Mouse (Mus musculus): Measurements from ENCODE around the gene Castor2. TPM values are rescaled to one million over a fixed set of nuclear protein-coding genes. Genes with fewer than 3 reads are reported as not detected.
A peak's percentile ranks its signal among the peaks of the same experiment; 100 is the strongest.

Castor2 gene
- polyA plus RNA-seq, 1 experiment from 2014 or later, result 12.8 TPM

DNA sequence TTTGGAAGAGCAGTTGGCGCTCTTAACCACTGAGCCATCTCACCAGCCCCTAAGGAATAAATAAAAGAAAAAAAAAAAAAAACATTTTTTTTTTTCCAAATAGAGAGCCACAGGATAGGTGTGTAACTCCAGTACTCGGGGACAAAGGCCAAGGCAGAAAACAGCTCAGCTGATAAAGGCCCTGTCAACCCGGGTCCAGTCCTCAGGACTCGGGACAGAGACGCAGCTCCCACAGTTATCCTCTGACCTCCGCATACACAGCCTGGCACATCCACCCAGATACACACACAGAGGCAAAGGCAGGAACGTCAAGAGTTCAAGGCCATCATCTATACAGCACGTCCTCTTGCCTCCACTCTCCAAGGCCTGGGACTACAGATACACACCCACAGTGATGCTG is 70.7 kb downstream of the Castor2 start:
- H3K4me1 ChIP-seq, result peaks cover 39% of the 10 kb centered on the region
- peaks cover 67% of the 10 kb centered on the region for H3K36me3 ChIP-seq
- no peak overlapping the region for H3K4me2 ChIP-seq
- no peaks in the 10 kb centered on the region for H3K27me3 ChIP-seq
- H3K9ac ChIP-seq, result no peak overlapping the region
- WGBS, result 93% methylated on average over 8 of the region's 8 CpGs
- no peak overlapping the region for H3K4me3 ChIP-seq (replicated peaks)
- ATAC-seq (replicated peaks; ENCODE audit: low FRiP score), result no peak
- no peaks in the 10 kb centered on the region for H3K9me3 ChIP-seq (replicated peaks)
- H3K27ac ChIP-seq, result no peak overlapping the region

DNA sequence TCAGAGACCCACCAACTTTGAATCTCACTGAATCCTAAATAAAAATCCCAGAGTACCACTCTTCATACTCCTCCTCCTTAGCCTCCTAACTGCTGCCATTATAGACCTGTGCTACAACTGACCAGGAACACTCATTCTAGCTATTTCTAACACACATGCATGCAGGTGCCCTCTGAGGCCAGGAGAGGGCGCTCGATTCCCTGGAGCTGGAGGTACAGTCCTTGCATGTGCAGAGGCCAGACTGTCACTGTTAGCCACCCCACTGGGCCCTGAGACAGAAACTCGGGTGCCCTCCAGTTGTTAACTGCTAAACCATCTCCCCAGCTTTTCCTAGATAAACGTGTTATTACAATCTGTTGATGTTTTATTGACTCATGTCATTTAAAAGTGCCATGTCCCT is 73.7 kb downstream of the Castor2 start:
- no peak overlapping the region for H3K9ac ChIP-seq
- no peaks in the 10 kb centered on the region for H3K27me3 ChIP-seq
- ATAC-seq (replicated peaks; ENCODE audit: low FRiP score), result no peak
- no peak overlapping the region for H3K4me2 ChIP-seq
- peaks cover 43% of the 10 kb centered on the region for H3K36me3 ChIP-seq
- H3K27ac ChIP-seq, result no peak overlapping the region
- H3K4me3 ChIP-seq (replicated peaks), result no peak overlapping the region
- WGBS, result 44% methylated on average over 4 of the region's 4 CpGs
- H3K9me3 ChIP-seq (replicated peaks), result no peaks in the 10 kb centered on the region
- peaks cover 37% of the 10 kb centered on the region for H3K4me1 ChIP-seq

DNA sequence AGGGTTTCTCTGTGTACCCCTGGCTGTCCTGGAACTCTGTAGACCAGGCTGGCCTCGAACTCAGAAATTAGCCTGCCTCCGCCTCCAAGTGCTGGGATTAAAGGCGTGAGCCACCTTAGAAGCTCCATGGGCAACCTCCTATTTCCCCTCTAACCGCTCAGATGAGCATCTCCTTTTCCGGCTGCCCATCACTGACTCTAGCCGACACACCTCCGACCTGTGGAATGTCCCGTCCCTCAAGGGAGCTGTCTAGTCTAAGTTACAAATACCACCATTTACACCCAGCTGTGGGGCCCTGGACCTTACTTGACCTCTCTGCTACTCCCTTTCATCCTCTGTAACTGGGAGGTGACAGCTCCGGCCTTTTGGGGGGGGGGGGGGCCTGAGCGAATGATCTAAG is 76.2 kb downstream of the Castor2 start:
- no peaks in the 10 kb centered on the region for H3K9me3 ChIP-seq (replicated peaks)
- peak overlapping the region; percentile 89 for H3K27ac ChIP-seq
- H3K36me3 ChIP-seq, result peaks cover 27% of the 10 kb centered on the region
- H3K9ac ChIP-seq, result peak overlapping the region; percentile 59
- peak; percentile 48; the same call in 1 of the 2 replicates for ATAC-seq (replicated peaks; ENCODE audit: low FRiP score)
- no peaks in the 10 kb centered on the region for H3K27me3 ChIP-seq
- peak overlapping the region; percentile 81 for H3K4me2 ChIP-seq
- peaks cover 30% of the 10 kb centered on the region for H3K4me1 ChIP-seq
- H3K4me3 ChIP-seq (replicated peaks), result peak overlapping the region; percentile 70
- 4% methylated on average over 10 of the region's 10 CpGs for WGBS

DNA sequence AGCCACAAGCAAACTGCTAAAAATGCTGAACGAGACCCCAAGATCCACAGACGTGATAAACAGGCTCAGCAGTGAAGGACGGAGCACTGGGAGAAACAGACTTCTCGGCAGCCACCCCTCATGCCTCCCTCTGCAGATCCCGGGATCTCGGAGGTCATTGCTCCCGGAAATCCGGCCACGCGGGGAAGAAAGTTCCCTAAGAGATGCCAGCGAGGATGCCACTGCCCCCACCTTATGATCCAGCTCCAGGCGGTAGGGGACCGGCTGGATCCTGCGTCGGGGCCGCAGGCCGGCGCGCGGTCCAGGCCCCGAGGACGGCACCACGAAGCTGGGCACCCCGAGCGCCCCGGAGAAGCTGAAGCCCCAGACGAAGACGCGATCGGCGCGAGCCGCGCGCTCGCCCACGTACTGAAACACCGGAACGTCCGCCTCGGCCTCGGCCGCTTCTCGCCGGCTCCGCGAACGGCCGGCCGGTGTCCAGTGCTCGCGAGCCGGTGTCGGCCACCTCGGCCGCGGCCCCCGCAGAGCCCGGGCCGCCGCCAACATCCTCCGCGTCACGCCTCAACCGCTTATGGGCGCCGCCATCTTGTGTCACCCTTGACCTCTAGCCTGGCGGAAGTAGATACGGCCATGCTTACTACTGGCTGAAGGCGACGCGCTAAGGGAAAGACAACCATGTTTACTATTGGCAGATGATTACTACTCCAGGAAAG is 76.8 kb downstream of the Castor2 start, which contains the start of gene Rcc1l:
Gene Rcc1l (minus strand): TSS at position 606 of the 713 bp plus-strand sequence.
- H3K36me3 ChIP-seq, result peaks cover 21% of the 10 kb centered on the region
- under 1% methylated on average over 72 of the region's 72 CpGs for WGBS
- peak within 1 kb of the TSS; percentile 70 for H3K4me3 ChIP-seq (replicated peaks)
- ATAC-seq (replicated peaks; ENCODE audit: low FRiP score), result peak; percentile 86
- H3K4me2 ChIP-seq, result peak within 1 kb of the TSS; percentile 81
- H3K9me3 ChIP-seq (replicated peaks), result no peaks in the 10 kb centered on the region
- H3K9ac ChIP-seq, result peak within 1 kb of the TSS; percentile 59
- H3K27ac ChIP-seq, result peak within 1 kb of the TSS; percentile 89
- peaks cover 33% of the 10 kb centered on the region for H3K4me1 ChIP-seq
- H3K27me3 ChIP-seq, result no peaks in the 10 kb centered on the region

DNA sequence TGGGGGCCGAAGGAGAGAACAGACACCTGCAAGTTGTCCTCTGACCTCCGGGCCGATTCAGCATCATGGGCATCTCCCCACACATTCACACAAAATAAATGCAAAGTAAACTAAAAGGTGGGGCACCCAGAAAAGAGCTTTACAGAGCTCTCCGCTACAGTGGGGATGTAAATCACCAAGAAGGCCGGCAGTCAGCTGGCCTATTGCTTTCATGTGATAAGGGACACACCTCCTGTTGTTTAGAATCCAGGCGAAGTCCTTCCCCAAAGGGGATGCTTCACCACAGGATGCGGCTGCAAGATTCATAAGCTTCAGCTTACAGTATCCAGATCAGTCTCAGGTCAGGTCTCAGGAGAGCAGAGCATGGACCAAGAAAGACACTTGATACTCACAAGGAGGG is 79.0 kb downstream of the Castor2 start:
- H3K36me3 ChIP-seq, result peaks cover 6% of the 10 kb centered on the region; the same call in 1 of the 2 replicates
- H3K4me1 ChIP-seq, result peaks cover 49% of the 10 kb centered on the region
- no peak overlapping the region for H3K27ac ChIP-seq
- ATAC-seq (replicated peaks; ENCODE audit: low FRiP score), result no peak
- H3K4me2 ChIP-seq, result no peak overlapping the region
- H3K9ac ChIP-seq, result no peak overlapping the region
- no peaks in the 10 kb centered on the region for H3K27me3 ChIP-seq
- WGBS, result 67% methylated on average over 7 of the region's 7 CpGs
- H3K4me3 ChIP-seq (replicated peaks), result no peak overlapping the region
- H3K9me3 ChIP-seq (replicated peaks), result no peaks in the 10 kb centered on the region

DNA sequence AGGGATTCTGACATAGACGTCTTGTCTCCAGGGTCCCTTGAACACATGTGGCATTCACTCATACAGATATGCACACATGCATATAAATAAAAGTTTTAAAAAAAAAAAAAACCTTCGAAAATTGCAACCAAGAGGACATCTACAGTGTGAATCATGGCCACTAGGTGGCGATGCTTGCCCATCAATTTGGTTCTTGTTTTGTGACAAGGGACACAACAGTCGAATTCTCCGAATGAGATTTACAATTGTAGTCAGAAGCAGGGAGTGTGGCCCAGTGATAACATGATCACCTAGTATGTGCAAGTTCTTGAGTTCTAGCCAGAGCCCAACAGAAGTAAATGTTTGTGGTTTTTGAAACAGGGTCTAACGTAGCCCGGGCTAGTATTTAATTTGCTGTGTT is 80.4 kb downstream of the Castor2 start:
- no peak for ATAC-seq (replicated peaks; ENCODE audit: low FRiP score)
- no peaks in the 10 kb centered on the region for H3K27me3 ChIP-seq
- WGBS, result 21% methylated on average over 7 of the region's 7 CpGs

DNA sequence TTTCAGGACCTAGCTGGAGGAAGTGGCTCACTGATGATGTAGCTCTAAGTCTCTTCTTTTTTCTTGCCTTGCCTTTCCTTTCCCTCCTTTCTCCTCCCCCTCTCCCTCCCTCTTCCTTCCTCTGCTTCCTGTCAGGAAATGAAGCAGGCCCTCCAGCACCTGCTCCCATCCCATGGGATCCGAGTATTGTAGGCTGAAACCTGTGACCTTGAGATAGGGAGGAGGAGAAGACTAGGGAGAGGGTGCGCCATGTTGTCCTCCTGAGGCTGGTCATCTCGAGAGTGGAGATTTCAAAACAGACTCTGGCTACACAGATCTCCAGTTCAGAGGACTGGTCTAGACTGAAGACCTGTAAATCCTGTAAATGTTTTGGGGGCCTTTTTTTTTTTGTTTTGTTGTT is 82.7 kb downstream of the Castor2 start:
- H3K27me3 ChIP-seq, result no peaks in the 10 kb centered on the region
- H3K9ac ChIP-seq, result no peak overlapping the region
- no peak for ATAC-seq (replicated peaks; ENCODE audit: low FRiP score)
- H3K4me1 ChIP-seq, result peaks cover 26% of the 10 kb centered on the region
- no peak overlapping the region for H3K4me3 ChIP-seq (replicated peaks)
- peak overlapping the region; percentile 98; the same call in 1 of the 2 replicates for H3K27ac ChIP-seq
- no peaks in the 10 kb centered on the region for H3K9me3 ChIP-seq (replicated peaks)
- 50% methylated on average over 3 of the region's 3 CpGs for WGBS
- peak overlapping the region; percentile 74; the same call in 1 of the 2 replicates for H3K4me2 ChIP-seq
- H3K36me3 ChIP-seq, result no peaks in the 10 kb centered on the region

More for the DNA sequence above, 80.4 kb downstream of the Castor2 start:
- no peak overlapping the region for H3K4me3 ChIP-seq (replicated peaks)
- H3K4me1 ChIP-seq, result peaks cover 39% of the 10 kb centered on the region
- H3K9ac ChIP-seq, result no peak overlapping the region
- no peaks in the 10 kb centered on the region for H3K36me3 ChIP-seq
- no peak overlapping the region for H3K27ac ChIP-seq
- H3K9me3 ChIP-seq (replicated peaks), result no peaks in the 10 kb centered on the region
- no peak overlapping the region for H3K4me2 ChIP-seq

DNA sequence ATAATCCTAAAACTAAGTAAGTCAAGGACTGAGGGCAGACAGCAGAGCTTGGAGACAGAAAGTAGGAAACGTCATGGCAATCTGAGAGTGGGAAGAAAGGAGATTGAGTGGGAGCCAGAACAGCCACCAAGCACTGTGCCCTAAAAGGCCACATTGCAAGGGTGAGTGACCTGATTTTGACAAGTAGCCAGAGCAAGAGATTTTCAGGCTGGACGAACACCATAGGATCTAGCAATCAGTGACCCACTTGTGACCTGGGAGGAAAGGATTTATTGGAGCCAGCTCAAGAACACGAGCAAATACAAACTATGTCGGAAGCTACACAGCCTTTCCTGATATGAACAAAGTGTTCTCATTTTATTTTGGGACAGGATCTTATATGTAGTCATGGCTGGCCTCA is 83.2 kb downstream of the Castor2 start:
- Histone ChIP-seq H3K27me3 (no peaks in the 10 kb centered on the region), H3K36me3 (no peaks in the 10 kb centered on the region), H3K27ac (peak overlapping the region; percentile 98), H3K9me3 (replicated peaks) (no peaks in the 10 kb centered on the region), H3K9ac (peak overlapping the region; percentile 77; the same call in 1 of the 2 replicates), H3K4me3 (replicated peaks) (peak overlapping the region; percentile 73; the same call in 1 of the 2 replicates), H3K4me2 (peak overlapping the region; percentile 74), H3K4me1 (peaks cover 26% of the 10 kb centered on the region)
- ATAC-seq (replicated peaks; ENCODE audit: low FRiP score), result no peak
- 24% methylated on average over 4 of the region's 4 CpGs for WGBS

DNA sequence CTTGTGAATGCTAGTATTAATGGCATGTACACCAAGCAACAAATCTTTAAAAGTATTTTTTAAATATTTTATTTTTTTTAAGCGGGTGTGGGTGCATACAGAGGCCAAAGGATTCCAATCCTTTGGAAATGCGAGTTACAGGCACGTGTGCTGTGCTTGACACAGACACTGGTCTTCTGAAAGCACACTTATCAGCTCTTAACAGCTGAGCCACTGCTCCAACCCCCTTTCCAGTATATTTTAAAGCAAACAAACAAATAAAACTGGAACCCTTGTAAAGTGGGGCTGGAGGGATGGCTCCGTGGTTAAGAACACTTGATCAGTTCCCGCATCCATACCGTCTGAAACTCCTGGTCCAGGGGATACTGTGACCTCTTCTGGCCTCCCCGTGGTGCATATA is 83.7 kb downstream of the Castor2 start:
- 53% methylated on average over 7 of the region's 7 CpGs for WGBS
- H3K9me3 ChIP-seq (replicated peaks), result no peaks in the 10 kb centered on the region
- peak overlapping the region; percentile 74 for H3K4me2 ChIP-seq
- H3K36me3 ChIP-seq, result no peaks in the 10 kb centered on the region
- no peaks in the 10 kb centered on the region for H3K27me3 ChIP-seq
- peak overlapping the region; percentile 77 for H3K9ac ChIP-seq
- H3K4me3 ChIP-seq (replicated peaks), result peak overlapping the region; percentile 73
- peaks cover 29% of the 10 kb centered on the region for H3K4me1 ChIP-seq
- no peak for ATAC-seq (replicated peaks; ENCODE audit: low FRiP score)
- peak overlapping the region; percentile 98 for H3K27ac ChIP-seq

DNA sequence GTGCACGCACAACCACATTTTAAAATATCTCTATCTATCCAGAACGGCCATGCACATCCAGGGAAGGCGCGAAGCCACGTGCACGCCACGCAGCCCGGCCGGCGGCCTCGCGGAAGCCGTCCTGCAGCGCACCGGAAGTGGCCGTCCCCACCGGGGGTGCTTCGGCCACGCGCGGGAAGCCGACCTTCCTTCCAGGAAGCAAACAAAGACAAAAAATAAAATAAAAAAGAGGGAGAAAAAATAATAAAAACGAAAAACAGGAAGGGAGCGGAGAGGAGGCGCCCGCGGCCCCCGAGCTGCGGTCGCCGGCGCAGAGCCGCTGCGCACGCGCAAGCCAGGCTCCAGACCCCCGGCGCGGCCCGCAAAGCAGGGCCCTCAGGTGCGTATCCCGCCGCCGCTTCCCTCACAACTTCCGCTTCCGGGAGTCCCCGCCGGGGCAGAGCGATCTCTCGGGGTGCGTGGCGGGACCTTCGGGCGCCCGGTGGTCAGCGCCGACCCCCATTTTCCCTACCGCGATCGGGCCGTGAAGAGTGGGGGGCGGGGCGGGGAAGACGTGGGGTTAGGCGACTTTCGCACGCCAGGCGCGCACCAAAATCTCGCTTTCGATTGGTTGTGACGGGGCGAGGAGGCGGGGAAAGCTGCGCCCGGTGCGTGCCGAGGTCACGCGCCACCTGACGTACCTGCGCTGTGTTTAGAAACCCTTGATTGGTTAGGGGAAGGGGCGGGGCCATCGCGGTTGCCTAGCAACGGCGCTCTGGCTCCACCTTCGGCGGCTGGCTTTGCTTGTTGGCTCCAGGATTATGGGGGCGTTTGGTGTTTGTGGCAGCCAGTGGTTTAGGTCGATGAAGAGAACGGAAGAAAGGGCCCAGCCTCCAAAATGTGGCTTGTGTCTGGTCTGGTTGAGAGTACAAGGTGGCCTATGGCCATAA is 84.6 kb downstream of the Castor2 start, which contains the start of gene Gtf2ird2:
Gene Gtf2ird2 (plus strand): TSS at position 140 of the 929 bp plus-strand sequence.
- Histone ChIP-seq H3K9ac (peak within 1 kb of the TSS; percentile 77), H3K4me2 (peak within 1 kb of the TSS; percentile 74), H3K27me3 (no peaks in the 10 kb centered on the region), H3K27ac (peak within 1 kb of the TSS; percentile 98), H3K36me3 (no peaks in the 10 kb centered on the region), H3K4me1 (peaks cover 32% of the 10 kb centered on the region), H3K4me3 (replicated peaks) (peak within 1 kb of the TSS; percentile 73), H3K9me3 (replicated peaks) (no peaks in the 10 kb centered on the region)
- ATAC-seq (replicated peaks; ENCODE audit: low FRiP score), result peak; percentile 94
- WGBS, result under 1% methylated on average over 92 of the region's 92 CpGs

DNA sequence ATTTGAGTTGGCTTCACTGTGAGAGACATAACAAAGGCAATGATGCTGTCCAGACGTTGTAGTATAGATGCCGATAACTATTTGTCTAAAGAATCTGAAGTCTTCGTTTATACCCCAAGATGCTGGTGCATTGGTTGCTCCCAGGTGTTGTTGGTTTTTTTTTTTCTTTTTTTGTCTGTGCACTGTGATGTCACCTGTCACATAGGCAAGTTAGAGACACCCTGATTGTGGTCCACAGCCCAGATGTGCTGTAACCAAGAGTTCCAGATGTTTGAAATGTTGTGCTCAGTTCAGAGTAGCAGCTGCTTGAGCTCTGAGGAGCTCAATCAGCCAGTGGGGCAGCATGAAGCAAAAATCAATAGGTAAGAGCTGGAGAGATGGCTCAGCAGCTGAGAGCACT is 86.5 kb downstream of the Castor2 start:
- Histone ChIP-seq H3K9me3 (replicated peaks) (no peaks in the 10 kb centered on the region), H3K9ac (no peak overlapping the region), H3K4me3 (replicated peaks) (no peak overlapping the region), H3K36me3 (peaks cover 3% of the 10 kb centered on the region; the same call in 1 of the 2 replicates), H3K27me3 (no peaks in the 10 kb centered on the region), H3K4me1 (peaks cover 32% of the 10 kb centered on the region), H3K27ac (no peak overlapping the region), H3K4me2 (no peak overlapping the region)
- 85% methylated on average over 3 of the region's 3 CpGs for WGBS
- ATAC-seq (replicated peaks; ENCODE audit: low FRiP score), result no peak

Measured in kidney, embryonic 15.5 days (tissue).